Mouse (Mus musculus) heart, postnatal 25 days (tissue): ENCODE results near the gene Abi1. TPM values are rescaled to one million over a fixed set of nuclear protein-coding genes. Genes with fewer than 3 reads are reported as not detected.
"Not testable (repeated sequence)": the region's sequence is repeated elsewhere in the genome, so short reads cannot be mapped to it uniquely, and the experiment has no call there.

Experiments
- DNase-seq: peaks from one replicate; pipeline ENCODE4 v3.0.0; 2022; ENCODE audit warnings: low spot score
- intact Hi-C: fragments of 180-260 bp; cut with DNase I; formaldehyde crosslinking; loops from one replicate; pipeline ENCODE4 v1.15.1; 2025
- total RNA-seq, 2 experiments: library from RNA; stranded (reverse); gene quantifications; 2 replicates each; pipeline ENCODE4 v1.2.3; 2021

Abi1 gene
- total RNA-seq, 2 experiments from 2014 or later: 23.2 to 25.9 TPM

DNA sequence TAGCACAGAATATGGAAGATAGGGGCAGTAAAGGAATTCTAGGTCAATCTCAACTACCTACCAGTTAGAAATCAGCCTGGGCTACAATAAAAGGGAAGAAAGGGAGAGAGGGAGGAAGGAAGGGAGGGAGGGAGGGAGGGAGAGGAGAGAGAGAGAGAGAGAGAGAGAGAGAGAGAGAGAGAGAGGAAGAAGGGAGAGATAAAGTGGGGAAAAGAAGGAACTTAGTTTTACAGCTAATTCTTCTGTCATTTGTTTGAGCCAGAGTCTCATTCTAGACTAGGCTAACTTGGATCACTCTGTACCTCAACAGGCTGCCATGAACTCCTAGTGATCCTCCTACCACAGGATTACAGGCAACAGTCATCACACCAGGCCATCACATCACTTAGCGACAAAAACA is 4.6 kb downstream of the Abi1 start:
- no peak for DNase-seq
- intact Hi-C loops: loop anchor here (10.0 kb wide), 1 partner anchor 81 kb away; no protein-coding TSS in a partner anchor

DNA sequence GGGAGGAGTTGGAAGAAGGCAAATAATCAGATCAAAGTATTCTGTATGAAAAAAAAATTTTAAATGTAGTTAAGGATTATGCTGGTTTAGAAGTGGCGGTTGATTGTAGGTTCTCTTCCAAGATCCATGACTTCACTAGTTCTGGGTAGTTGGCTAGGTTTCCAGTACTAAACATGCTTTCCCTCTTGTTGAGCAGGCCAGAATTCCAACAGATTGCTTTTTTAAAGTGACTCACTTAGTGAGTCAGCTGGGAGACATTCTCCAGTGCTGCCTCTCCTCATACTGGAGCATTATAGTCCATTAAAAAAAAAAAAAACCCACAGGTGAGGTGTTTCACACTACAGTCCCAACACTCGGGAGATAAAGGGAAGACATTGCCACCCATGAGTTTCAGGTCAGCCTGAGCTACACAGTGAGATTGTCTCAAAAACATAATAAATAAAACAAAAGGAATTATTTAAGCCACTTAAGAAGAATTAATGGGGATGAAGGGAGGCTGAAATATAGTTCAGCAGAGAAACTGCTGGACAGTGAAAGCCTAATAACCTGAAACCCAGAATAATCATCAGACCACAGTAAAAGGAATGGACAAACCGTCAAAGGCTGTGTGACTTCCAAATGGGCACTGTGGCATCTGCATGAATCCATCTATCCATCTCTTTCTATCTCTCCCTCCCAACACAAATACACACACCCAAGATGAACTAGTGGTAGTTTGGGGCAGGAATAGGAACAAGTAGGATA is 5.2 kb downstream of the Abi1 start:
- intact Hi-C loops: loop anchor here (10.0 kb wide), 1 partner anchor 80 kb away; no protein-coding TSS in a partner anchor
- no peak for DNase-seq

DNA sequence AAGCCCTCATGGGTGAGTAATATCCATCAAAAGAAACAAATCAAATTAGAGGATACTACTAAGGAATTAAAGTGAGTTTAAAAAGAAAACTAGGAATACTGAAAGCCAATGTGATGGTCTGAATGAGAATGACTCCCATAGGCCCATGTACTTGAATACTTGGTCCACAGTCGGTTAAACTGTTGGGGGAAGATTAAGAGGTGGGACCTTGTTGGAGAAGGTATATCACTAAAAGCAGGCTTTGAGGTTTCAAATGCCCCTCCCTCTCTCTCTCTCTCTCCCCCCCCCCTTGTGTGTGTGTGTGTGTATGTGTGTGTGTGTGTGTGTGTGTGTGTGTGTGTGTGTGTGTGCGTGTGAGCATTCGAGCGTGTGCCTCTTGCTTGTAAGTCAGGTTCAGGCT is 9.4 kb downstream of the Abi1 start:
- no peak for DNase-seq
- intact Hi-C loops: loop anchor here (10.0 kb wide), 1 partner anchor 76 kb away; no protein-coding TSS in a partner anchor

DNA sequence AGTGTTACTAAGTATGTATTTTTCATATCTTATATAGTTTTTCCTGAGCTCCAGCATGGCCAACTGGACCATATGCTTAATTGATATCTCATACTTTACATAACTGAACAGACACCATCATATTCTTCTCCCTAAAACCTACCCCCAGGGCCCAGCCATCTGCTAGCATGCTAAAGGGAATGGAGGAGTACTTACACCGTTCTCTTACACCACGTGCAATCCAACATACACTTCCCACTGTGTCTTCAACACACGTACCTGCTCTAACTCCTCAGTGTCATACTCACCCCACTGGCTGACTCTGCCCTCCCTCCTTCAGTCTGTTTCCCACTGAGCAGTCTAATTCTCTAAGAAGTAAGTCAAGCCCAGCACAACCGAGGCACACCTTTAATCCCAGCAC is 11.2 kb downstream of the Abi1 start:
- no peak for DNase-seq
- intact Hi-C loops: no loop called here

DNA sequence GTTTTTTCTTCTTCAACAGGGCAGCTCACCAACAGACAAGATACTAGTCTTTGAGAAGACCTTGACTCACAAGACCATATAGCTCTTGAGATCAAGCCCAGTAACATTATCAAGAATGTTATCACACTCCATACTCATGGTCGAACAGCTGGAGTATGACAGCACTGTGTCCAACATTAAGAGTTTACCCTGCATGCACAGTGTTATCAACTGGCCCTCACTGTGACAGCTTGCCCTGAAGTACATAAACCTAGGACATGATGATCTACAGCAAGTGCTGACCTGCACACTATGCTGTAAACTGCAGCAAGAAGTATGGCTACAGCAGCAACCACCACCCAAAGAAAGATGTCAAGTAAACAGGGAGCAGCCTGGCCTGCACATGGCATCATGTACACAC is 13.7 kb downstream of the Abi1 start:
- no peak for DNase-seq
- intact Hi-C loops: no loop called here

DNA sequence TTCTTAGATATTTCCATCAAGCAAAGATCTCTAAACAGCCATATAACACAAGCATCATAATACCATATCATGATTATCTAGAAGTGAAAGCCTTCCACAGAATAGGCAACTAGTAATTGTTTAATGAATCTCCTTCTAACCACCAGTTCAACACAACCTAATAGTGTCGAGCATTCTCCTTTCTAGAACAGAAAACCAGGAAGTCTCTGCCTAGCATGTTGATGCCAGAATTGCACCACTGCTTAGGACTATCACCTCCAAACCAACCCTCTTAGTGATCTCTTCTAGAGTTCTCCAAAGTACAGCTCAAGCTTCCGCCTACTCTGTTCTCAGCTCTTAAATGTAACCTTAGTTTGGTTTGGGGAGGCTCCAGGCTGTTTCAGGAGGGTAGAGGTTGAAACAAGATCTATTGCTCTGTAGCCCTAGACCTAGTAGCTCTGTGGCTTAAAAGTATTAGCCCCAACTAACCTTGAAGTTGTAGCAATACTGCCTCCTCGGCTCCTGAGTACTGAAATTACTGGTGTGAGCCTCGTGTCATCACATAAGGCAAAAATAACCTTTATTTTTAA is 16.2 kb downstream of the Abi1 start:
- intact Hi-C loops: loop anchor here (5.0 kb wide), 1 partner anchor 36 kb away; no protein-coding TSS in a partner anchor
- DNase-seq: no peak

DNA sequence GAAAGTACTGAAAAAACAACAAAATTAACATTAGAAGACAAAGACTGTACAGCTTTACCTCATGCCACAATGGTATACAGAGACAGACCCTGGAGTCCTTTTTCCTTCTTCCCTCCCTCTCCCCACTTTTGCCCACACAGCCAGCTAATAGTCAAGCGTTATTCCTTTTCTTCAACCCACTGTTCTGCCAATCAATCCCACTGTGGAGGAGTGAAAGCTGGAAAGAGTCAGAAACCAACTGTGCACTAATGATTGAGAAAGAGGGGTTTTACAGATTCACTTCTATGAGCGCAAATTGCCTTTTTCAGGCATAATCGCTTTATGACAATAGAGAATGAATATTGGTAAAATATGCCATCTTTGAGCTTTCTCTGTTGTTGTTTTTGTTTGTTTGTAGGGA is 17.0 kb downstream of the Abi1 start:
- intact Hi-C loops: loop anchor here (5.0 kb wide), 1 partner anchor 36 kb away; no protein-coding TSS in a partner anchor
- no peak for DNase-seq

DNA sequence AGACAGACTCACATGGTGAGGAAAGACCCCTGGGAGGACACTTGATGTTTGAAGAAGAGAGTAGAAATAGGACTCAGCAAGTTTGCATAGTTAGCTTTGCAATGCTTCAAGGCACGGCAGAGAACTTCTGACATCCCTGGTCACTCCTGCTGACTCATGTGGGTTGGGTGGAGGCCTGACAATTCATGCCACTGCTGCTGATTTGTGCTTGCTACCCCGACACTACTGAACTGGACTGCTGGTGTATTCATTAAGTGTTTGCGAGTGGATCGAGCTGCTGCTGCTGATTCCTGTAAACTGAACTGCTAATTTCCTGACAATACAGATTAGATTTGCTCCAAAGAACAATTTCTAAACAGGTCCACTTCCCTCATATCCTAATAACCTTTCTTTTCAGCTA is 18.3 kb downstream of the Abi1 start:
- intact Hi-C loops: loop anchor here (5.0 kb wide), 1 partner anchor 34 kb away; no protein-coding TSS in a partner anchor

DNA sequence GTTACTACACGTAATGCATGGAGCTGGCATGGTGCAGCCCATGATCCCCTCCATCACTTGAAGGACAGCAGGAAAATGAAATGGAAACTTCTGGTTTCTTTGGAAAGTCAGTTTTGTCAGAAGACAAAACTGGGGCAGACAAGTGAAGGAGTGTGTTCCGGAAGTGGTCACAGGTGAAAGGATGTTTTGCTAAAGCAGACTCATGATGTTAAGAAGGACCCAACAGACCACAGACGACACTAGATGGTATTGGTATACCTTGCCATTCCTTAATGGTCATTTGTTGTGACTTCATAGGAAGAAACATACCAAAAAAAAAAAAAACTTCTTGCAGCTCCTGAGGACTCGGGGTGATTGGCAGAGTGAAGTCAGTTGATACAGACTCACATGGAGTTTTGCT is 18.7 kb downstream of the Abi1 start:
- intact Hi-C loops: loop anchor here (5.0 kb wide), 1 partner anchor 34 kb away; no protein-coding TSS in a partner anchor
- DNase-seq: no peak

More for the DNA sequence above, 18.3 kb downstream of the Abi1 start:
- peak; percentile 37 for DNase-seq

DNA sequence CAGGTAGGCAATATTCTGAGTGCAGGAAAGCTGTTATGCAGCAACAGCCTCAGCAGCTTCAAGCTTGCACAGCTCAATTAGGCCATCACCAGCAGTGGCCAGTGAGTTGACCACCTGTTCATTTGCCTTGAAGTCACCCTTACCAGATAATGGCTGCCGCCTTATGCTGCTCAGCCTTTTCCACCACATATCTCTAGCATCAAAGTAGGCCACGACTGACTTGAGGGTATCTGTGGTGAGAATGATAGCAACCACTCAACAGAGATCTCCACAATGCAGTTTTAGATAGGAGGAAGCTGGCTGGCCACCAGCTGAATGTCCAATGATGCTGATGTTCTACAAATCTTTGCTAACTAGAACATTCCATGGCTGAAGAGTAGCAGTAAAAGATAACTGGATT is 20.9 kb downstream of the Abi1 start:
- DNase-seq: no peak
- intact Hi-C loops: no loop called here

DNA sequence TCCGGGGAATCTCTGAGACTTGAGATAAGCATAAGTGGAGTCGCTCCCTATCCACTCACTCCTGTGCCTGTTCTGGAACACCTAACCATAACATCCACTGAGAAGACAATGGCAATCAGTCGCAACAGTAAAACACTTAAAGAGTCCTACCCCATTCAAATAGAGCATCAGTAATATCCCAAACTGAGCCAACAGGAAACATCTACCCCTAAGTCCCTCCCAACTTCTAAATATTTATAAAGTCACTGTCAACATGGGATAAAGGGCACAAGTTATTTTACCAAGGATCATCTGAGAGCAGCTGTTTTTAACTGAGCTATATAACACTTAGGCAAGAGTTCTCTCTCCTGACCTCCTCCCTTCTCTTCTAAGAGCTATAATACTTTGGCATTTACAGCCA is 23.9 kb downstream of the Abi1 start:
- intact Hi-C loops: no loop called here
- no peak for DNase-seq

DNA sequence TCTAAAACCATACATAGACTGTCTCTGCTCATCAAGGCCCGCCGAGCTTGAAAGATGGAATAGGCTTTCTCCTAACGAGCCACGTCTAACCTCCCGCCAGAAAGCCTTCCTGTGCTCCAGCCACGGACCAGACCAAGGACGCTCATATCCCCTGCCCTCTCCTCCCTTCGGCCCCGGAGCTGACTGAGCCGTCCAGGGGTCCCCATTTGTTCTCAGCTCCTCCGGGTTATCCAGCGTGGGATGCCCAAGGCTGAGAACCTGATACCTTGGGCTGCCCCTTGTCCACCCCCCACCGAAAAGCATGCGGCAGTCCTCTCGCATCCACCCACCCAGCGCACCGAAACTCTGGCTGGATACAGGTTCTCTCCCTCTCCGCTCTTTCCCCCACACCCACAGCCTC is 24.7 kb downstream of the Abi1 start:
- DNase-seq: no peak
- intact Hi-C loops: no loop called here

DNA sequence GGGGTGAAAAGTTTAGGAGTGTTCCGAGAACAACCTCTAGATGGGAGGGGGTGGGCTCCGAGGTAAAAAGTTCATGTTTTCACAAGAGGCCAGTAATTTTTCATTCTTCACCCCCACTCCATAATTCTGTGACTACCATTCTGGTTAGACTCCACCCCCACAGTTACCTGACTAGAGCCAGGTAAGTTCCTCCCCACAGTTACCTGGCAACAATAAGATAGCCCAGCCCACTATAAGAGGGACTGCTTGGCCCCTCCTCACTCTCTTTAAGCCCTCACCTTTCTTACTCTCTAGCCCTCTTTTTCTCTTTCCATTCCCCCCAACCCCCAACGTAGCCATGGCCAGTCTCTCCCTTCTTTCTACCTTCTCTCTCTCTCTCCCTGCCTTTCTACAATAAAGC is 25.1 kb downstream of the Abi1 start:
- intact Hi-C loops, DNase-seq: not testable (repeated sequence)

DNA sequence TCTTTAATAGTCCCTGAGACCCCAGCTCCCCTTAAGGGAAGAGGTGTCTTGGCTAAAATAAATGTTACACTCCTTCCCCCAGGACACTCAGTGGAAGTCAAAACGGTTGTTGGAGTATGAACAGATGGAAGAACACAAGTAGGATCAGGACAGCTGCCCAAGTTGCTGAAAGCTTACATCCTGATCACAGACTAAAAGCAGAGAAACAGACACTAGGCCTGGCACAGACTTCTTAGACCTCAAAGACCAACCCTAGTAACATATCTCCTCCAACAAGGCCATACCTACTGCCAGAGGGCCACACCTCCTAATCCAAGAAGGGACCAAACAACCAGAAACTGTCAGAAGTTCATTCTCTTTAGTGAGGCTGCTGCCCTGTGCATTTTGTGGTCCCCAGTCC is 31.8 kb downstream of the Abi1 start:
- no peak for DNase-seq
- intact Hi-C loops: no loop called here

DNA sequence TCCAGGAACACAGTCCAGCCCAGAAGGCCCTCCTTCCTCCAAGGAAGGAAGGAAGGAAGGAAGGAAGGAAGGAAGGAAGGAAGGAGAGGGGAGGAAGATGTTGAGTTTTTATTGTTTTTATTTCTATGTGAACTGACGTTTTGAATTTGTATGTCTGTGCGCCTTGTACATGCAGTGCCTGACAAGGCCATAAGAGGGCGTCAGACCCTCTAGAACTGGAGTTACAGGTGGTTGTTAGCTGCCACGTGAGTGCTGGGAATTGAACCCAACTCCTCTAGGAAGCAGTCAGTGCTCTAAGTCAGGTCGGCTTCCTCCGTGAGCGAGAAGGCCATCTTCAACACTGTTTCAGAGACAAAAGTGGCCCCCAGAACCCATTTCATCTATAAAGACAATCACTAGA is 32.5 kb downstream of the Abi1 start:
- DNase-seq: no peak
- intact Hi-C loops: no loop called here

DNA sequence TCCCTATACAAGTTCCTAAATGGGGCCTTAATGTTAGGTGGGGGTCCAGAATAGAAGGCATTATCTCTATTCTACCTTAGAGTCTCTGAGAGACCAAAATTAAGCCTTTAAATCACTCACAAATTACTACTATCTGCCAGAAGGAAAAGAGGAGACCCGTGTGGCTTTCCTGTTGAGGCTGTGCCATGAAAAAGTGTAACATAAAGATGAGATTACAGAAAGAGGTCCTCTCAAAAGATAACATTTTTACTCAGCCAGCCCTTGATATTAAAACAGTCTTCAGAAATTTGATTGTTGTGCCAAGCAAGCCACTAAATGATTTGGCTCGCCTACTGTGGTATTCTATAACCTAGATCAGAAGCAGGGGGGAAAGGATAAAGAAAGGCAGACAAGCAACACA is 32.9 kb downstream of the Abi1 start:
- intact Hi-C loops: no loop called here
- DNase-seq: no peak

DNA sequence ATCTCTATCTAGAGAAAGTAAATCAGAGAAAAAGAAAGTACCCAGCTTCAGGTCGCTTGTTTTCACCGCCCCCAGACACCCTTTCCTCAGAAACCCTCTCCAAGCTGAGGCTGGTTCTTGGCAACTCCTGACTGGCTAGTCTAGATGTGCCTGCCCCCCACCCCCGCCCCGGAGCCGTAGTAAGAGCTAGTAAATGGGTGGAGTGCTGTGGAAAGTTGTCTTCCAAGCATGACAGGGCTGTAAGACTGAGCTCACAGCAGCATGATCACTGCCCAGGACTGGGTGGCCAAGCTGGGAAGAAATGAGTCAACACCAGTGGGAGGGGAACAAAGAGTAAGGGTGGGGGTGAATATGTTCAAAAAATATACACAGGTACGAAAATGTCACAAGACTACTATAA is 33.8 kb downstream of the Abi1 start:
- intact Hi-C loops: no loop called here
- DNase-seq: peak; percentile 20

DNA sequence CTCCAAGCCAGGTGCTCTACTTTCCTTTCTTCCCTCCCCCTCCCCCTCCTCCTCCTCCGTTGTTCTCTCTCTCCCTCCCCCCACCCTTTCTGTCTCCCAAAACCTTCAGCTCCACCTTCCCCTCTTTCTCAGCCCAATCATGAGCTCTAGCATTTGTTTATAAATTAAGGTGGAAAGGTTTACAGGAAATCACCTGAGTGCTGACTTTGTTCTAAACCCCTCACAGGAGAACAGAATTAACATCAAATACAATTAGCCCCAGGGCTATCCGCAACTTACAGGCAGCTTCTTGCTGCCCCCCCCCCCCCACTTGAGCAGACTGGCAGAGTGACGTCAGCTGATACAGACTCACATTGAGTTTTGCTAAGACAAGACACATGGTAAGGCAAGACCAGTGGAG is 37.4 kb downstream of the Abi1 start:
- no peak for DNase-seq
- intact Hi-C loops: no loop called here

DNA sequence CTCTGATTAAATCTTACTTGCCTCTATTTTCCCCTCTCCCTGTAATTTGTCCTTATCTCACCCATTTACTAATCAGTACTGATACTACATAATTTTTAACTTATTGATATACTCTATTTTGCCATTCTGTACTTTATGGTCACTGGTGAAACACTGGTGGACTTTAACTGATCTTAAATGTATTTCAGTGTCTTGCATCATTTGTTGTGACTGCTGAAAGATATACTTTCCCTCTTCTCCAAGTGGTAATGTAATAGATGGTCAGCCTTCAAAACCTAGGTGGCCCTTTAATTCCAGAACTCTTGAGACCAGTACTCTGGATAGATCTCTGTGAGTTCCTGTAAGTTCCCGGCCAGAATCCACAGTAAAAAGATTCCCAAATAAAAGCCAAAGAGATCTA is 40.4 kb downstream of the Abi1 start:
- no peak for DNase-seq
- intact Hi-C loops: no loop called here

DNA sequence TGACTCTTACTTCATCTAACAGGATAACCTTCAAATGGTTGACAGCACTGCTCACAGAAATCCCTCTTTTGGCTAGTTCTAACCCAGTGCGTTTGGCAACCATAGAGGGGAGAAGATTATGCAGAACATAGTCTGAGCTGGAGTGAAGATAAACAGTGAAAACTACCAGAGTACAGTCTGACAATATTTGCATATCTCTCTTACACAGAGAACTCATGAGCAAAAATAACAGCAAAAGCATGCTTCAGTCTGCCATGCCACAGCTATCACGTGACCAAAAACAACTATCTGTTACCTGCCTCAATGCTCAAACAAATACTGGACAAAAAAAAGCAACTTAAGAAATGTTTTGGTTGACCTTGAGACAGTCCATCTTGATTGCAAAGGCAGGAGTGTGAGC is 41.2 kb downstream of the Abi1 start:
- no peak for DNase-seq
- intact Hi-C loops: no loop called here

DNA sequence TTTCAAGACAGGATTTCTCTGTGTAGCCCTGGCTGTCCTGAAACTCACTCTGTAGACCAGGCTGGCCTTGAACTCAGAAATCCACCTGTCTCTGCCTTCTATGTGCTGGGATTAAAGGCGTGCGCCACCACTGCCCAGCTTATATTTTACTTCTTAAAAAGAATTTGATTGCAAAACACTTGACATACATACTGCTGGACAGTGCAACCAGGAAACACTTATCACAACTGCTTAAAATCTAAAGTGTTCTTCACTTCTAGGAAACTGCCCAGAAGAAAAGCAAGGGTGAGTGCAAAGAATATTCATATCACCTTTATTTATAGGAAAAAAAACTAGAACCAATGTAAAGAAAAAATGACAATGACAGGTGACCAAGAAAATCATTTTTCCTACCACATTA is 42.0 kb downstream of the Abi1 start:
- intact Hi-C loops: no loop called here
- DNase-seq: no peak

DNA sequence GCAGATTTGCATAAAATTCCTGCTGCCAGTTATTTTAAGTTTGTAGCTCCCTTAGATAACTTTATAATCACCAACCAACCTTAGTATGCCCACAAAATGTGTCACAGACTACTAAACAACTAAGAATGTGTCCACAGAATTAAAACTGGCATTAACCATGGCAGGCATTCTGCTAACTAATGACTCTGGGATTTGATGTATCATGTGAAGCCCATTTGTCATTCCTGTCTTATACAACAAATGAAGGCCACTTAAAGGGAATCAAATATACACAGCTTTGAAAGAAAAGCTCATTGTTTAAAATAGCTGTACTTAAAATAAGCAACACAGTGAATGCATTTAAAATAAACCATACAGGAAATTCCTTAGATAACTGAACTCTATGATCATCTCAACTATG is 44.0 kb downstream of the Abi1 start:
- intact Hi-C loops: no loop called here
- DNase-seq: no peak
